8 mouse cellular contexts compared by ENCODE assay signal in genomic region chr14:55721076-55721475, GRCm38 (mm10). TPM values are rescaled to one million over a fixed set of nuclear protein-coding genes. Genes with fewer than 3 reads are reported as not detected.
A peak's percentile ranks its signal among the peaks of the same experiment; 100 is the strongest.
DNase-seq lines count a peak whose midpoint lies in the region; ATAC-seq and TF ChIP-seq lines count a peak whose summit lies in the region.

No protein-coding gene starts in this region.

- 66% methylated on average over 6 of the region's 6 CpGs for WGBS in lung, embryonic 14.5 days
- WGBS in forebrain, embryonic 15.5 days, result 75% methylated on average over 6 of the region's 6 CpGs
- WGBS in neural tube, embryonic 15.5 days, result 74% methylated on average over 6 of the region's 6 CpGs
- WGBS in lung, adult 2 months, result 82% methylated on average over 6 of the region's 6 CpGs

- no peak for TF ChIP-seq CTCF in lung, embryonic 14.5 days (IDR thresholded peaks at IDR 0.05; ENCODE audit: low read depth)
- TF ChIP-seq CTCF in lung, adult 2 months (IDR thresholded peaks at IDR 0.05; ENCODE audit: insufficient read depth, low read length), result no peak

- peak overlapping the region; percentile 81 for H3K4me3 ChIP-seq in lung, embryonic 14.5 days (ENCODE audit: low read depth, low read length)
- peak overlapping the region; percentile 93 for H3K4me3 ChIP-seq in forebrain, embryonic 15.5 days
- peak overlapping the region; percentile 92 for H3K4me3 ChIP-seq in neural tube, embryonic 15.5 days (replicated peaks)
- no peak overlapping the region for H3K4me3 ChIP-seq in lung, adult 2 months (replicated peaks; ENCODE audit: extremely low read depth, low read depth, low read length)

- peak overlapping the region; percentile 74 for H3K4me2 ChIP-seq in lung, embryonic 14.5 days
- peak overlapping the region; percentile 53 for H3K4me2 ChIP-seq in forebrain, embryonic 15.5 days (replicated peaks)
- H3K4me2 ChIP-seq in neural tube, embryonic 15.5 days, result peak overlapping the region; percentile 79

- H3K4me1 ChIP-seq in lung, embryonic 14.5 days (ENCODE audit: insufficient read depth), result no peaks in the 10 kb centered on the region
- peaks cover 13% of the 10 kb centered on the region for H3K4me1 ChIP-seq in forebrain, embryonic 15.5 days
- H3K4me1 ChIP-seq in neural tube, embryonic 15.5 days, result peaks cover 16% of the 10 kb centered on the region
- H3K4me1 ChIP-seq in lung, adult 2 months (ENCODE audit: control insufficient read depth, insufficient read depth, low read length), result peaks cover 4% of the 10 kb centered on the region

- TF ChIP-seq POLR2A in lung, adult 2 months (IDR thresholded peaks at IDR 0.05; ENCODE audit: borderline replicate concordance, extremely low read depth, low read depth, low read length), result no peak

- H3K27me3 ChIP-seq in lung, embryonic 14.5 days (ENCODE audit: insufficient read depth, low read length), result no peaks in the 10 kb centered on the region
- no peaks in the 10 kb centered on the region for H3K27me3 ChIP-seq in forebrain, embryonic 15.5 days
- H3K27me3 ChIP-seq in neural tube, embryonic 15.5 days (replicated peaks), result no peaks in the 10 kb centered on the region

- H3K9me3 ChIP-seq in lung, embryonic 14.5 days (ENCODE audit: low read depth, low read length), result no peaks in the 10 kb centered on the region
- H3K9me3 ChIP-seq in forebrain, embryonic 15.5 days, result no peaks in the 10 kb centered on the region
- H3K9me3 ChIP-seq in neural tube, embryonic 15.5 days (replicated peaks), result no peaks in the 10 kb centered on the region

- ATAC-seq in lung, embryonic 14.5 days (ENCODE audit: insufficient read depth), result no peak
- no peak for ATAC-seq in forebrain, embryonic 15.5 days (replicated peaks)
- no peak for ATAC-seq in neural tube, embryonic 15.5 days (ENCODE audit: low FRiP score)
- ATAC-seq in inflammation-experienced regulatory T-cells, adult 6 months, result no peak

- H3K9ac ChIP-seq in lung, embryonic 14.5 days, result peak overlapping the region; percentile 72
- peak overlapping the region; percentile 81; the same call in 1 of the 2 replicates for H3K9ac ChIP-seq in forebrain, embryonic 15.5 days (replicated peaks)
- H3K9ac ChIP-seq in neural tube, embryonic 15.5 days (replicated peaks), result peak overlapping the region; percentile 75

- H3K36me3 ChIP-seq in lung, embryonic 14.5 days (ENCODE audit: insufficient read depth), result peaks cover 31% of the 10 kb centered on the region
- peaks cover 15% of the 10 kb centered on the region; the same call in 1 of the 2 replicates for H3K36me3 ChIP-seq in forebrain, embryonic 15.5 days
- peaks cover 33% of the 10 kb centered on the region for H3K36me3 ChIP-seq in neural tube, embryonic 15.5 days

- no peak for DNase-seq in lung, embryonic 14.5 days
- no peak for DNase-seq in lung, postnatal 36 days
- DNase-seq in kidney, postnatal 36 days, result peak; percentile 73 to 74
- no peak for DNase-seq in gastrocnemius, adult 8-10 months (ENCODE audit: low spot score in 2 of 2)
- DNase-seq in lung, adult 2 months, result no peak

- H3K27ac ChIP-seq in lung, embryonic 14.5 days (ENCODE audit: low read depth), result no peak overlapping the region
- no peak overlapping the region for H3K27ac ChIP-seq in forebrain, embryonic 15.5 days (replicated peaks)
- peak overlapping the region; percentile 88; the same call in 1 of the 2 replicates for H3K27ac ChIP-seq in neural tube, embryonic 15.5 days (replicated peaks)

RNA-seq across cellular contexts. Expression of gene Rabggta, which starts 1.0 kb away (rescaled TPM):
- 25.6 and 29.5 TPM in 2 replicates for polyA plus RNA-seq in lung, embryonic 14.5 days (2014; fragmentation: Nextera tagmentation; extraction: Ambion mirVana)
- polyA plus RNA-seq in forebrain, embryonic 15.5 days (2015; fragmentation: Nextera tagmentation; extraction: Ambion mirVana), result 49.9 and 51.4 TPM in 2 replicates
- 56.7 and 65.1 TPM in 2 replicates for polyA plus RNA-seq in neural tube, embryonic 15.5 days (2015; fragmentation: Nextera tagmentation; extraction: Ambion mirVana)
- total RNA-seq in gastrocnemius, adult 8-10 months (2022), result 10 to 100 TPM in 2 of 4 experiments, 1 to 10 TPM in 2; 9.4 to 13.2 (median 11.0) TPM
- polyA plus RNA-seq in inflammation-experienced regulatory T-cells, adult 6 months (2017; shearing (Covaris generic)), result 10 to 100 TPM; 40.8 to 75.9 (median 62.1) TPM
- polyA plus RNA-seq in lung, adult 2 months (2012; rRNA removed), result 42.0 and 57.3 TPM in 2 replicates

RNA-seq across cellular contexts. Expression of gene Tgm1, which starts 7.3 kb away (rescaled TPM):
- polyA plus RNA-seq in lung, embryonic 14.5 days (2014; fragmentation: Nextera tagmentation; extraction: Ambion mirVana), result 0.89 and 1.3 TPM in 2 replicates
- polyA plus RNA-seq in forebrain, embryonic 15.5 days (2015; fragmentation: Nextera tagmentation; extraction: Ambion mirVana), result 0.09 and 0.20 TPM in 2 replicates
- polyA plus RNA-seq in neural tube, embryonic 15.5 days (2015; fragmentation: Nextera tagmentation; extraction: Ambion mirVana), result 0.31 and 0.96 TPM in 2 replicates
- under 1 TPM in 3 of 4 experiments, not detected in 1; 0.09 to 0.12 (median 0.11) TPM for total RNA-seq in gastrocnemius, adult 8-10 months (2022)
- not detected for polyA plus RNA-seq in inflammation-experienced regulatory T-cells, adult 6 months (2017; shearing (Covaris generic))
- 3.4 and 30.7 TPM in 2 replicates for polyA plus RNA-seq in lung, adult 2 months (2012; rRNA removed)

RNA-seq across cellular contexts. Expression of gene Dhrs1, which starts 24.4 kb away (rescaled TPM):
- 76.7 and 79.9 TPM in 2 replicates for polyA plus RNA-seq in lung, embryonic 14.5 days (2014; fragmentation: Nextera tagmentation; extraction: Ambion mirVana)
- 77.1 and 82.7 TPM in 2 replicates for polyA plus RNA-seq in forebrain, embryonic 15.5 days (2015; fragmentation: Nextera tagmentation; extraction: Ambion mirVana)
- 79.7 and 84.6 TPM in 2 replicates for polyA plus RNA-seq in neural tube, embryonic 15.5 days (2015; fragmentation: Nextera tagmentation; extraction: Ambion mirVana)
- total RNA-seq in gastrocnemius, adult 8-10 months (2022), result 10 to 100 TPM; 26.4 to 37.6 (median 31.6) TPM
- 10 to 100 TPM; 32.4 to 57.8 (median 46.5) TPM for polyA plus RNA-seq in inflammation-experienced regulatory T-cells, adult 6 months (2017; shearing (Covaris generic))
- 69.2 and 89.0 TPM in 2 replicates for polyA plus RNA-seq in lung, adult 2 months (2012; rRNA removed)

RNA-seq across cellular contexts. Expression of gene Nop9, which starts 24.4 kb away (rescaled TPM):
- polyA plus RNA-seq in lung, embryonic 14.5 days (2014; fragmentation: Nextera tagmentation; extraction: Ambion mirVana), result 48.7 and 50.6 TPM in 2 replicates
- 39.7 and 41.4 TPM in 2 replicates for polyA plus RNA-seq in forebrain, embryonic 15.5 days (2015; fragmentation: Nextera tagmentation; extraction: Ambion mirVana)
- polyA plus RNA-seq in neural tube, embryonic 15.5 days (2015; fragmentation: Nextera tagmentation; extraction: Ambion mirVana), result 25.1 and 31.5 TPM in 2 replicates
- total RNA-seq in gastrocnemius, adult 8-10 months (2022), result 10 to 100 TPM in 2 of 4 experiments, 1 to 10 TPM in 2; 9.4 to 14.8 (median 10.1) TPM
- polyA plus RNA-seq in inflammation-experienced regulatory T-cells, adult 6 months (2017; shearing (Covaris generic)), result 1 to 10 TPM; 4.1 to 8.4 (median 5.4) TPM
- 12.7 and 16.8 TPM in 2 replicates for polyA plus RNA-seq in lung, adult 2 months (2012; rRNA removed)

RNA-seq across cellular contexts. Expression of gene Cideb, which starts 37.2 kb away (rescaled TPM):
- polyA plus RNA-seq in lung, embryonic 14.5 days (2014; fragmentation: Nextera tagmentation; extraction: Ambion mirVana), result 0.36 and 0.38 TPM in 2 replicates
- polyA plus RNA-seq in forebrain, embryonic 15.5 days (2015; fragmentation: Nextera tagmentation; extraction: Ambion mirVana), result 0.15 and 0.29 TPM in 2 replicates
- polyA plus RNA-seq in neural tube, embryonic 15.5 days (2015; fragmentation: Nextera tagmentation; extraction: Ambion mirVana), result 0.35 and 0.93 TPM in 2 replicates
- total RNA-seq in gastrocnemius, adult 8-10 months (2022), result not detected
- polyA plus RNA-seq in inflammation-experienced regulatory T-cells, adult 6 months (2017; shearing (Covaris generic)), result not detected
- 3.8 and 4.0 TPM in 2 replicates for polyA plus RNA-seq in lung, adult 2 months (2012; rRNA removed)

Comparison
In these comparisons a context has a peak if more than half of its experiments do, and no peak if none do; other contexts are left out.
1. DNase-seq: peak in kidney, postnatal 36 days (2 of 2); none in lung, embryonic 14.5 days (single experiment), lung, postnatal 36 days (single experiment), gastrocnemius, adult 8-10 months (0 of 2) and lung, adult 2 months (single experiment).
2. Peak in every context shown above with its lines, with median percentiles within 50 percentile points of each other: H3K4me2 ChIP-seq and H3K9ac ChIP-seq.